Mouse (Mus musculus) spleen, adult 2 months (tissue): ENCODE results near the gene Nme7. TPM values are rescaled to one million over a fixed set of nuclear protein-coding genes. Genes with fewer than 3 reads are reported as not detected.

Source experiments
- DNase-seq, 2 experiments: peaks; one replicate each; pipeline versions ENCODE4 v3.0.0 to v3.0.0-alpha.2; 2012 to 2021; ENCODE audit warnings: low spot score in 2 of 2, low read depth in 1 of 2
- H3K27ac ChIP-seq: fragments of 200-500 bp; 2 replicates; pipeline ENCODE4 v1.5.1; 2012; ENCODE audit warnings: low read length, inconsistent platforms; ENCODE audit not compliant: insufficient read depth
- H3K27me3 ChIP-seq: fragments of 200-500 bp; 2 replicates; pipeline ENCODE4 v1.6.1; 2012; ENCODE audit warnings: mild to moderate bottlenecking, moderate library complexity, low read length, inconsistent platforms; ENCODE audit not compliant: control insufficient read depth, insufficient read depth
- H3K36me3 ChIP-seq: fragments of 200-500 bp; 2 replicates; pipeline ENCODE4 v1.6.1; 2012; ENCODE audit warnings: mild to moderate bottlenecking, low read length, inconsistent platforms; ENCODE audit not compliant: control insufficient read depth, insufficient read depth
- H3K4me1 ChIP-seq: fragments of 200-500 bp; 2 replicates; pipeline ENCODE4 v1.6.1; 2011; ENCODE audit warnings: inconsistent platforms; ENCODE audit not compliant: control insufficient read depth, insufficient read depth, insufficient read length
- H3K4me3 ChIP-seq: fragments of 200-500 bp; 2 replicates; pipeline ENCODE4 v1.5.1; 2011; ENCODE audit warnings: mild to moderate bottlenecking, inconsistent platforms; ENCODE audit not compliant: insufficient read depth, insufficient read length; ENCODE audit errors: extremely low read depth
- CTCF ChIP-seq: fragments of 200-500 bp; IDR thresholded peaks from 2 replicates; pipeline ENCODE4 v1.5.1; 2011; ENCODE audit warnings: mild to moderate bottlenecking, inconsistent platforms; ENCODE audit not compliant: insufficient read depth, insufficient read length, insufficient replicate concordance; ENCODE audit errors: extremely low read depth
- POLR2A ChIP-seq: fragments of 200-500 bp; IDR thresholded peaks from 2 replicates; pipeline ENCODE4 v1.6.1; 2011; ENCODE audit warnings: low read depth, low read length, inconsistent platforms
- WGBS: fragments of 180-500 bp; shearing (Covaris S2); methylation state at CpG from one replicate; pipeline ENCODE4 v1.1.7; 2018; 5-methylcytosine and 5-hydroxymethylcytosine counted together
- polyA plus RNA-seq: library from polyadenylated mRNA; depleted of rRNA; stranded (reverse); fragments of >200 nt; gene quantifications from 2 replicates; pipeline ENCODE4 v1.2.3, GENCODE M21; 2012

Nme7 gene
- polyA plus RNA-seq, 1 experiment: 3.8 TPM

- H3K4me1 ChIP-seq: peaks cover 2% of the 10 kb centered on the region; the same call in 1 of the 2 replicates
- TF ChIP-seq CTCF (no peak), POLR2A (no peak)
- peaks cover 4% of the 10 kb centered on the region; the same call in 1 of the 2 replicates for H3K36me3 ChIP-seq
- H3K4me3 ChIP-seq: no peak overlapping the region
- no peaks in the 10 kb centered on the region for H3K27me3 ChIP-seq
- H3K27ac ChIP-seq: no peak overlapping the region
- WGBS: 27% methylated on average over 6 of the region's 6 CpGs
- DNase-seq: no peak
Observed at GRCm38 (mm10) chr1:164440230-164440629, 136.3 kb downstream of the Nme7 start.

GRCm38 (mm10) chr1:164440708-164441407 is 136.9 kb downstream of the Nme7 start:
- 64% methylated on average over 11 of the region's 11 CpGs for WGBS
- Histone ChIP-seq H3K27ac (no peak overlapping the region), H3K27me3 (no peaks in the 10 kb centered on the region), H3K4me1 (peaks cover 2% of the 10 kb centered on the region; the same call in 1 of the 2 replicates), H3K4me3 (no peak overlapping the region), H3K36me3 (peaks cover 4% of the 10 kb centered on the region; the same call in 1 of the 2 replicates)
- TF ChIP-seq CTCF (no peak), POLR2A (no peak)
- no peak for DNase-seq

- TF ChIP-seq POLR2A (no peak), CTCF (no peak)
- Histone ChIP-seq H3K27me3 (no peaks in the 10 kb centered on the region), H3K4me3 (no peak overlapping the region), H3K27ac (no peak overlapping the region), H3K4me1 (peaks cover 2% of the 10 kb centered on the region; the same call in 1 of the 2 replicates), H3K36me3 (peaks cover 4% of the 10 kb centered on the region; the same call in 1 of the 2 replicates)
- no peak for DNase-seq
- whole genome bisulfite sequencing: 65% methylated on average over 18 of the region's 18 CpGs
Observed at GRCm38 (mm10) chr1:164441408-164441974, 137.6 kb downstream of the Nme7 start.

- Histone ChIP-seq H3K4me3 (no peak overlapping the region), H3K27ac (no peak overlapping the region), H3K4me1 (no peaks in the 10 kb centered on the region), H3K36me3 (peaks cover 3% of the 10 kb centered on the region; the same call in 1 of the 2 replicates), H3K27me3 (no peaks in the 10 kb centered on the region)
- TF ChIP-seq CTCF: no peak
- TF ChIP-seq POLR2A: no peak
- WGBS: 88% methylated on average over 5 of the region's 5 CpGs
- DNase-seq: no peak
Observed at GRCm38 (mm10) chr1:164445620-164446162, 141.8 kb downstream of the Nme7 start.

- Histone ChIP-seq H3K27ac (no peak overlapping the region), H3K36me3 (0 out of 2 replicates have a peak, but pooled peaks cover 3% of the 10 kb centered on the region), H3K4me3 (no peak overlapping the region), H3K27me3 (no peaks in the 10 kb centered on the region), H3K4me1 (no peaks in the 10 kb centered on the region)
- no peak for TF ChIP-seq POLR2A
- 94% methylated on average over 10 of the region's 10 CpGs for WGBS
- DNase-seq: no peak
Observed at GRCm38 (mm10) chr1:164446535-164446934, 142.6 kb downstream of the Nme7 start.

- Histone ChIP-seq H3K27me3 (no peaks in the 10 kb centered on the region), H3K27ac (no peak overlapping the region), H3K4me3 (no peak overlapping the region), H3K4me1 (no peaks in the 10 kb centered on the region), H3K36me3 (0 out of 2 replicates have a peak, but pooled peaks cover 1% of the 10 kb centered on the region)
- TF ChIP-seq CTCF (no peak), POLR2A (no peak)
- no peak for DNase-seq
- 95% methylated on average over 6 of the region's 6 CpGs for WGBS
Observed at GRCm38 (mm10) chr1:164447521-164447920, 143.6 kb downstream of the Nme7 start.
